Mouse (Mus musculus) ES-Bruce4 (cell line): Measurements from ENCODE around the gene Pdzd2. TPM values are rescaled to one million over a fixed set of nuclear protein-coding genes. Genes with fewer than 3 reads are reported as not detected.

Source experiments
- H3K27ac ChIP-seq: 2 replicates; pipeline ENCODE4 v1.5.1; 2012; ENCODE audit warnings: low read length, inconsistent platforms; ENCODE audit not compliant: insufficient read depth
- H3K27me3 ChIP-seq: 2 replicates; pipeline ENCODE4 v1.6.1; 2012; ENCODE audit warnings: mild to moderate bottlenecking, low read length, inconsistent platforms; ENCODE audit not compliant: control insufficient read depth, poor library complexity, insufficient read depth, severe bottlenecking
- H3K36me3 ChIP-seq: 2 replicates; pipeline ENCODE4 v1.6.1; 2012; ENCODE audit warnings: inconsistent platforms, mild to moderate bottlenecking, low read length, moderate library complexity; ENCODE audit not compliant: control insufficient read depth, poor library complexity, insufficient read depth, severe bottlenecking
- H3K4me1 ChIP-seq: one replicate; pipeline ENCODE4 v1.8.1; 2011; ENCODE audit warnings: low read length; ENCODE audit not compliant: control insufficient read depth, insufficient read depth
- H3K4me3 ChIP-seq: 2 replicates; pipeline ENCODE4 v1.5.1; 2011; ENCODE audit warnings: low read depth, mild to moderate bottlenecking, low read length
- H3K9ac ChIP-seq: 2 replicates; pipeline ENCODE4 v1.6.1; 2012; ENCODE audit warnings: low read depth, mild to moderate bottlenecking, inconsistent platforms; ENCODE audit not compliant: poor library complexity, severe bottlenecking
- H3K9me3 ChIP-seq: replicated peaks from 2 replicates; pipeline ENCODE4 v1.6.1; 2012; ENCODE audit warnings: mild to moderate bottlenecking, low read length, inconsistent platforms; ENCODE audit not compliant: control insufficient read depth, poor library complexity, insufficient read depth, severe bottlenecking
- CTCF ChIP-seq: IDR thresholded peaks from one replicate; pipeline ENCODE4 v1.8.1; 2011; ENCODE audit warnings: low read depth, low read length
- EP300 ChIP-seq: IDR thresholded peaks from 2 replicates; pipeline ENCODE4 v1.6.1; 2011; ENCODE audit warnings: low read depth, low read length; ENCODE audit not compliant: insufficient read depth
- POLR2A ChIP-seq: IDR thresholded peaks from one replicate; pipeline ENCODE4 v1.8.1; 2011; ENCODE audit warnings: low read length; ENCODE audit not compliant: insufficient read depth
- polyA plus RNA-seq: library from polyadenylated mRNA; stranded (reverse); fragments of >200 nt; gene quantifications from 2 replicates; pipeline ENCODE4 v1.2.4, GENCODE M21; 2011; ENCODE audit warnings: low read depth; ENCODE audit not compliant: missing spikeins, insufficient read depth, insufficient read length

The Pdzd2 gene
- polyA plus RNA-seq, 1 experiment = 7.3 TPM

GRCm38 (mm10) chr15:12655959-12656662 is 83.6 kb downstream of the Pdzd2 start:
- Histone ChIP-seq H3K4me1 (no peaks in the 10 kb centered on the region), H3K4me3 (no peak overlapping the region), H3K9ac (no peak overlapping the region), H3K27ac (no peak overlapping the region), H3K9me3 (peaks cover 4% of the 10 kb centered on the region; the same call in 1 of the 2 replicates), H3K36me3 (no peaks in the 10 kb centered on the region), H3K27me3 (no peaks in the 10 kb centered on the region)
- TF ChIP-seq POLR2A (no peak), CTCF (no peak), EP300 (no peak)

- H3K9ac ChIP-seq = no peak overlapping the region
- H3K36me3 ChIP-seq = no peaks in the 10 kb centered on the region
- H3K9me3 ChIP-seq = peaks cover 4% of the 10 kb centered on the region; the same call in 1 of the 2 replicates
- H3K4me3 ChIP-seq = no peak overlapping the region
- H3K27me3 ChIP-seq = no peaks in the 10 kb centered on the region
- H3K4me1 ChIP-seq = no peaks in the 10 kb centered on the region
- no peak for TF ChIP-seq EP300
- TF ChIP-seq POLR2A = no peak
- no peak for TF ChIP-seq CTCF
- H3K27ac ChIP-seq = no peak overlapping the region
Observed at GRCm38 (mm10) chr15:12655316-12655715, 84.4 kb downstream of the Pdzd2 start.

GRCm38 (mm10) chr15:12652336-12653031 is 87.2 kb downstream of the Pdzd2 start:
- H3K36me3 ChIP-seq = no peaks in the 10 kb centered on the region
- H3K27ac ChIP-seq = no peak overlapping the region
- TF ChIP-seq CTCF = no peak
- TF ChIP-seq EP300 = no peak
- TF ChIP-seq POLR2A = no peak
- H3K9ac ChIP-seq = no peak overlapping the region
- H3K4me1 ChIP-seq = no peaks in the 10 kb centered on the region
- peaks cover 4% of the 10 kb centered on the region; the same call in 1 of the 2 replicates for H3K9me3 ChIP-seq
- no peaks in the 10 kb centered on the region for H3K27me3 ChIP-seq
- no peak overlapping the region for H3K4me3 ChIP-seq

GRCm38 (mm10) chr15:12650236-12650635 is 89.5 kb downstream of the Pdzd2 start:
- Histone ChIP-seq H3K4me1 (no peaks in the 10 kb centered on the region), H3K9ac (no peak overlapping the region), H3K4me3 (no peak overlapping the region), H3K9me3 (peaks cover 4% of the 10 kb centered on the region; the same call in 1 of the 2 replicates), H3K27me3 (no peaks in the 10 kb centered on the region), H3K36me3 (no peaks in the 10 kb centered on the region), H3K27ac (no peak overlapping the region)
- TF ChIP-seq CTCF (no peak), POLR2A (no peak), EP300 (no peak)

GRCm38 (mm10) chr15:12649674-12650073 is 90.0 kb downstream of the Pdzd2 start:
- no peak overlapping the region for H3K4me3 ChIP-seq
- no peak overlapping the region for H3K27ac ChIP-seq
- no peak for TF ChIP-seq EP300
- no peak for TF ChIP-seq CTCF
- no peak for TF ChIP-seq POLR2A
- no peaks in the 10 kb centered on the region for H3K4me1 ChIP-seq
- H3K27me3 ChIP-seq = no peaks in the 10 kb centered on the region
- H3K9me3 ChIP-seq = peaks cover 3% of the 10 kb centered on the region; the same call in 1 of the 2 replicates
- no peak overlapping the region for H3K9ac ChIP-seq
- no peaks in the 10 kb centered on the region for H3K36me3 ChIP-seq

- no peak overlapping the region for H3K4me3 ChIP-seq
- H3K36me3 ChIP-seq = no peaks in the 10 kb centered on the region
- H3K9ac ChIP-seq = no peak overlapping the region
- TF ChIP-seq CTCF (no peak), EP300 (no peak), POLR2A (no peak)
- H3K27me3 ChIP-seq = no peaks in the 10 kb centered on the region
- no peaks in the 10 kb centered on the region for H3K4me1 ChIP-seq
- no peak overlapping the region for H3K27ac ChIP-seq
- H3K9me3 ChIP-seq = no peaks in the 10 kb centered on the region; the same call in 1 of the 2 replicates
Observed at GRCm38 (mm10) chr15:12649131-12649530, 90.6 kb downstream of the Pdzd2 start.
